Mouse (Mus musculus) lung, postnatal 36 days (tissue): Measurements from ENCODE around the gene Gm7358.
"Not testable (repeated sequence)": the region's sequence is repeated elsewhere in the genome, so short reads cannot be mapped to it uniquely, and the experiment has no call there.

Experiments used
- DNase-seq: peaks from one replicate; pipeline ENCODE4 v3.0.0; 2022; ENCODE audit warnings: mixed read lengths

The Gm7358 gene

GRCm38 (mm10) chr17:14059431-14059830 lies at the start of gene Gm7358:
Gene Gm7358 (minus strand): TSS chr17:14059531.
- not testable (repeated sequence) for DNase-seq

- DNase-seq = not testable (repeated sequence)
These were observed 43.7 kb upstream of the Gm7358 start for GRCm38 (mm10) chr17:14103018-14103417.

GRCm38 (mm10) chr17:14101446-14101980 lies 42.2 kb upstream of the Gm7358 start:
- peak; percentile 33 for DNase-seq

- not testable (repeated sequence) for DNase-seq
These were observed 40.6 kb upstream of the Gm7358 start for GRCm38 (mm10) chr17:14099886-14100285.

- DNase-seq = not testable (repeated sequence)
These were observed 34.8 kb upstream of the Gm7358 start for GRCm38 (mm10) chr17:14094165-14094564.

GRCm38 (mm10) chr17:14086629-14087028 lies 27.3 kb upstream of the Gm7358 start:
- not testable (repeated sequence) for DNase-seq

- not testable (repeated sequence) for DNase-seq
These were observed 17.5 kb downstream of the Gm7358 start for GRCm38 (mm10) chr17:14041880-14042279.

- DNase-seq = not testable (repeated sequence)
These were observed 22.3 kb downstream of the Gm7358 start for GRCm38 (mm10) chr17:14037012-14037411.

GRCm38 (mm10) chr17:14036113-14036512 lies 23.2 kb downstream of the Gm7358 start:
- DNase-seq = not testable (repeated sequence)
